Mouse (Mus musculus): ENCODE data around the gene Adcy3. TPM values are rescaled to one million over a fixed set of nuclear protein-coding genes. Genes with fewer than 3 reads are reported as not detected.

The Adcy3 gene
- total and polyA plus RNA-seq, 2 experiments, result 0.65 to 0.80 TPM

GRCm38 (mm10) chr12:4198702-4199101 lies 65.8 kb downstream of the Adcy3 start:
- WGBS, result 70% methylated on average over 4 of the region's 4 CpGs
- Histone ChIP-seq H3K9ac (ENCODE audit: low read depth, low read length) (no peak overlapping the region), H3K36me3 (ENCODE audit: control insufficient read depth, insufficient read depth, low read length) (no peaks in the 10 kb centered on the region), H3K79me2 (ENCODE audit: control insufficient read depth, insufficient read depth, low read length) (no peaks in the 10 kb centered on the region), H3K27ac (replicated peaks; ENCODE audit: insufficient read depth, low read depth, low read length) (no peak overlapping the region), H3K4me1 (ENCODE audit: control insufficient read depth, insufficient read depth, low read length) (no peaks in the 10 kb centered on the region), H3K27me3 (ENCODE audit: control insufficient read depth, insufficient read depth, low read length) (no peaks in the 10 kb centered on the region), H3K4me3 (ENCODE audit: insufficient read depth, low read depth, low read length) (no peak overlapping the region)
- no peak for DNase-seq (ENCODE audit: extremely low read depth, low read depth, low spot score)
- no peak for TF ChIP-seq POLR2A (IDR thresholded peaks at IDR 0.05; ENCODE audit: extremely low read depth, insufficient read depth, low read length)
- no peak for TF ChIP-seq CTCF (IDR thresholded peaks at IDR 0.05; ENCODE audit: low read depth, low read length)

- 94% methylated on average over 11 of the region's 11 CpGs for WGBS
- H3K27ac ChIP-seq (replicated peaks; ENCODE audit: insufficient read depth, low read depth, low read length), result no peak overlapping the region
- H3K79me2 ChIP-seq (ENCODE audit: control insufficient read depth, insufficient read depth, low read length), result no peaks in the 10 kb centered on the region
- no peak for DNase-seq (ENCODE audit: extremely low read depth, low read depth, low spot score)
- H3K4me1 ChIP-seq (ENCODE audit: control insufficient read depth, insufficient read depth, low read length), result no peaks in the 10 kb centered on the region
- H3K36me3 ChIP-seq (ENCODE audit: control insufficient read depth, insufficient read depth, low read length), result no peaks in the 10 kb centered on the region
- H3K9ac ChIP-seq (ENCODE audit: low read depth, low read length), result no peak overlapping the region
- TF ChIP-seq CTCF (IDR thresholded peaks at IDR 0.05; ENCODE audit: low read depth, low read length) (no peak), POLR2A (IDR thresholded peaks at IDR 0.05; ENCODE audit: extremely low read depth, insufficient read depth, low read length) (no peak)
- H3K4me3 ChIP-seq (ENCODE audit: insufficient read depth, low read depth, low read length), result no peak overlapping the region
- no peaks in the 10 kb centered on the region for H3K27me3 ChIP-seq (ENCODE audit: control insufficient read depth, insufficient read depth, low read length)
Measured at GRCm38 (mm10) chr12:4199271-4199670, 66.4 kb downstream of the Adcy3 start.

- Histone ChIP-seq H3K27ac (replicated peaks; ENCODE audit: insufficient read depth, low read depth, low read length) (no peak overlapping the region), H3K9ac (ENCODE audit: low read depth, low read length) (no peak overlapping the region), H3K4me1 (ENCODE audit: control insufficient read depth, insufficient read depth, low read length) (peaks cover 6% of the 10 kb centered on the region; the same call in 1 of the 2 replicates), H3K79me2 (ENCODE audit: control insufficient read depth, insufficient read depth, low read length) (no peaks in the 10 kb centered on the region), H3K4me3 (ENCODE audit: insufficient read depth, low read depth, low read length) (no peak overlapping the region), H3K36me3 (ENCODE audit: control insufficient read depth, insufficient read depth, low read length) (no peaks in the 10 kb centered on the region), H3K27me3 (ENCODE audit: control insufficient read depth, insufficient read depth, low read length) (no peaks in the 10 kb centered on the region)
- WGBS, result 91% methylated on average over 13 of the region's 13 CpGs
- DNase-seq (ENCODE audit: extremely low read depth, low read depth, low spot score), result no peak
- TF ChIP-seq POLR2A (IDR thresholded peaks at IDR 0.05; ENCODE audit: extremely low read depth, insufficient read depth, low read length), result no peak
- TF ChIP-seq CTCF (IDR thresholded peaks at IDR 0.05; ENCODE audit: low read depth, low read length), result no peak
Measured at GRCm38 (mm10) chr12:4201454-4202200, 68.7 kb downstream of the Adcy3 start.

- TF ChIP-seq CTCF (IDR thresholded peaks at IDR 0.05; ENCODE audit: low read depth, low read length), result no peak
- TF ChIP-seq POLR2A (IDR thresholded peaks at IDR 0.05; ENCODE audit: extremely low read depth, insufficient read depth, low read length), result no peak
- Histone ChIP-seq H3K27me3 (ENCODE audit: control insufficient read depth, insufficient read depth, low read length) (no peaks in the 10 kb centered on the region), H3K36me3 (ENCODE audit: control insufficient read depth, insufficient read depth, low read length) (no peaks in the 10 kb centered on the region), H3K4me3 (ENCODE audit: insufficient read depth, low read depth, low read length) (no peak overlapping the region), H3K9ac (ENCODE audit: low read depth, low read length) (no peak overlapping the region), H3K27ac (replicated peaks; ENCODE audit: insufficient read depth, low read depth, low read length) (no peak overlapping the region), H3K4me1 (ENCODE audit: control insufficient read depth, insufficient read depth, low read length) (peaks cover 6% of the 10 kb centered on the region; the same call in 1 of the 2 replicates), H3K79me2 (ENCODE audit: control insufficient read depth, insufficient read depth, low read length) (no peaks in the 10 kb centered on the region)
- WGBS, result 97% methylated on average over 4 of the region's 4 CpGs
- no peak for DNase-seq (ENCODE audit: extremely low read depth, low read depth, low spot score)
Measured at GRCm38 (mm10) chr12:4202206-4202605, 69.3 kb downstream of the Adcy3 start.

GRCm38 (mm10) chr12:4206106-4206505 lies 73.2 kb downstream of the Adcy3 start:
- 96% methylated on average over 11 of the region's 11 CpGs for WGBS
- no peaks in the 10 kb centered on the region for H3K36me3 ChIP-seq (ENCODE audit: control insufficient read depth, insufficient read depth, low read length)
- no peak overlapping the region for H3K9ac ChIP-seq (ENCODE audit: low read depth, low read length)

More at GRCm38 (mm10) chr12:4206106-4206505, 73.2 kb downstream of the Adcy3 start:
- Histone ChIP-seq H3K27ac (replicated peaks; ENCODE audit: insufficient read depth, low read depth, low read length) (no peak overlapping the region), H3K79me2 (ENCODE audit: control insufficient read depth, insufficient read depth, low read length) (no peaks in the 10 kb centered on the region), H3K4me1 (ENCODE audit: control insufficient read depth, insufficient read depth, low read length) (peaks cover 6% of the 10 kb centered on the region; the same call in 1 of the 2 replicates), H3K4me3 (ENCODE audit: insufficient read depth, low read depth, low read length) (no peak overlapping the region), H3K27me3 (ENCODE audit: control insufficient read depth, insufficient read depth, low read length) (no peaks in the 10 kb centered on the region)
- DNase-seq (ENCODE audit: extremely low read depth, low read depth, low spot score), result no peak
- no peak for TF ChIP-seq CTCF (IDR thresholded peaks at IDR 0.05; ENCODE audit: low read depth, low read length)
- TF ChIP-seq POLR2A (IDR thresholded peaks at IDR 0.05; ENCODE audit: extremely low read depth, insufficient read depth, low read length), result no peak

All from liver, adult 2 months (tissue).